Mouse (Mus musculus) hindbrain, embryonic 16.5 days (tissue): Measurements from ENCODE around the gene BC030870. TPM values are rescaled to one million over a fixed set of nuclear protein-coding genes. Genes with fewer than 3 reads are reported as not detected.

Experiments used
- microRNA-seq: library from miRNA; unstranded; fragments of <30 nt; microRNA quantifications from one replicate; pipeline ENCODE4, GENCODE M21; 2017
- polyA plus RNA-seq: library from polyadenylated mRNA; unstranded; fragments of >200 nt; fragmentation: Nextera tagmentation; extraction: Ambion mirVana; gene quantifications from 2 replicates; pipeline ENCODE4 v1.2.1, GENCODE M21; 2015

Gene BC030870
- polyA plus RNA-seq, 1 experiment from 2014 or later: not detected

Small RNAs within 50 kb of the gene (microRNA-seq; reads per million reads assigned to microRNA genes)
- gene Gm24333: not detected

Other genes with a start within 250 kb of the BC030870 start
- gene Tmem192, start 182.4 kb downstream of the BC030870 start, polyA plus RNA-seq: 34.9 and 39.8 TPM in 2 replicates
- 0.05 TPM in 1 of 2 replicates, not detected in the other for gene Trim75, start 141.7 kb downstream of the BC030870 start, polyA plus RNA-seq
- 0.10 TPM in 1 of 2 replicates, not detected in the other for gene Trim61, start 111.0 kb downstream of the BC030870 start, polyA plus RNA-seq
- not detected in 2 replicates for gene Trim60, start 111.0 kb downstream of the BC030870 start, polyA plus RNA-seq
- gene Apela, start 92.2 kb downstream of the BC030870 start, polyA plus RNA-seq: 0.74 and 1.2 TPM in 2 replicates
- gene Gm10663, start 54.5 kb downstream of the BC030870 start, polyA plus RNA-seq: not detected in 2 replicates